Mouse (Mus musculus): ENCODE results near the gene Gm20883. TPM values are rescaled to one million over a fixed set of nuclear protein-coding genes. Genes with fewer than 3 reads are reported as not detected.

Gene Gm20883
- polyA plus RNA-seq (2012; rRNA removed; ENCODE audit: low replicate concordance), result not detected in 2 replicates

GRCm38 (mm10) chrY:50607951-50608350 lies at the start of gene Gm20883:
Gene Gm20883, plus strand, starts transcription at chrY:50608251.

